ENCODE assay signal across 8 mouse cellular contexts in genomic region chr4:126202303-126203181, GRCm38 (mm10). TPM values are rescaled to one million over a fixed set of nuclear protein-coding genes. Genes with fewer than 3 reads are reported as not detected.
DNase-seq lines count a peak whose midpoint lies in the region; ATAC-seq and TF ChIP-seq lines count a peak whose summit lies in the region.

TSS of gene Thrap3 (minus strand) at chr4:126202760.

- peak within 1 kb of the TSS; percentile 92 for H3K27ac ChIP-seq in forebrain, embryonic 12.5 days
- H3K27ac ChIP-seq in heart, postnatal 0 days (ENCODE audit: low read depth) = peak within 1 kb of the TSS; percentile 99
- H3K27ac ChIP-seq in liver, embryonic 16.5 days (ENCODE audit: low read length) = peak within 1 kb of the TSS; percentile 97
- H3K27ac ChIP-seq in neural tube, embryonic 13.5 days (replicated peaks) = peak within 1 kb of the TSS; percentile 96
- peak within 1 kb of the TSS; percentile 99 for H3K27ac ChIP-seq in testis, adult 2 months (ENCODE audit: control insufficient read depth, insufficient read depth, low read depth, low read length)

- no peaks in the 10 kb centered on the region for H3K9me3 ChIP-seq in E14TG2a.4 (ENCODE audit: low read length)
- H3K9me3 ChIP-seq in forebrain, embryonic 12.5 days = no peaks in the 10 kb centered on the region
- H3K9me3 ChIP-seq in heart, postnatal 0 days (replicated peaks; ENCODE audit: control insufficient read depth, low read length) = no peaks in the 10 kb centered on the region
- no peaks in the 10 kb centered on the region for H3K9me3 ChIP-seq in liver, embryonic 16.5 days (replicated peaks; ENCODE audit: control insufficient read depth, low read length)
- no peaks in the 10 kb centered on the region for H3K9me3 ChIP-seq in neural tube, embryonic 13.5 days

- H3K4me2 ChIP-seq in forebrain, embryonic 12.5 days = peak within 1 kb of the TSS; percentile 68
- H3K4me2 ChIP-seq in heart, postnatal 0 days (ENCODE audit: low read depth, low read length) = peak within 1 kb of the TSS; percentile 78
- H3K4me2 ChIP-seq in liver, embryonic 16.5 days (ENCODE audit: low read depth, low read length) = peak within 1 kb of the TSS; percentile 73
- peak within 1 kb of the TSS; percentile 65 for H3K4me2 ChIP-seq in neural tube, embryonic 13.5 days

- TF ChIP-seq POLR2A in testis, adult 2 months (IDR thresholded peaks at IDR 0.05; ENCODE audit: control insufficient read depth, low read depth, low read length) = peak; percentile 81

- peak within 1 kb of the TSS; percentile 75 for H3K9ac ChIP-seq in forebrain, embryonic 12.5 days
- H3K9ac ChIP-seq in heart, postnatal 0 days (replicated peaks; ENCODE audit: low read depth, low read length) = peak within 1 kb of the TSS; percentile 84
- peak within 1 kb of the TSS; percentile 91 for H3K9ac ChIP-seq in liver, embryonic 16.5 days (ENCODE audit: low read depth, low read length)
- H3K9ac ChIP-seq in neural tube, embryonic 13.5 days = peak within 1 kb of the TSS; percentile 83

- peak; percentile 96 for DNase-seq in c-Kit-positive CD71-positive TER-119-positive erythroid progenitor cells, embryonic 14.5 days (ENCODE audit: low spot score)
- peak; percentile 100 for DNase-seq in heart, postnatal 0 days (ENCODE audit: low spot score)
- peak; percentile 99 to 100 for DNase-seq in kidney, postnatal 4 days

- no peak for TF ChIP-seq CTCF in E14TG2a.4 (conservative IDR thresholded peaks at IDR 0.05; ENCODE audit: low read length)
- TF ChIP-seq CTCF in heart, postnatal 0 days (IDR thresholded peaks at IDR 0.05; ENCODE audit: low read depth) = no peak
- no peak for TF ChIP-seq CTCF in testis, adult 2 months (IDR thresholded peaks at IDR 0.05; ENCODE audit: control insufficient read depth, insufficient read depth, insufficient replicate concordance, low read depth, low read length)

- H3K4me1 ChIP-seq in E14TG2a.4 (replicated peaks; ENCODE audit: low read depth, low read length) = peaks cover 68% of the 10 kb centered on the region
- peaks cover 21% of the 10 kb centered on the region for H3K4me1 ChIP-seq in forebrain, embryonic 12.5 days
- H3K4me1 ChIP-seq in heart, postnatal 0 days (ENCODE audit: control insufficient read depth, insufficient read depth) = peaks cover 34% of the 10 kb centered on the region
- peaks cover 56% of the 10 kb centered on the region for H3K4me1 ChIP-seq in liver, embryonic 16.5 days (ENCODE audit: control insufficient read depth, low read depth, low read length)
- H3K4me1 ChIP-seq in neural tube, embryonic 13.5 days (replicated peaks) = peaks cover 52% of the 10 kb centered on the region
- H3K4me1 ChIP-seq in testis, adult 2 months (ENCODE audit: control insufficient read depth, insufficient read depth, low read length) = peaks cover 17% of the 10 kb centered on the region

- H3K4me3 ChIP-seq in E14TG2a.4 (replicated peaks; ENCODE audit: low read length) = peak within 1 kb of the TSS; percentile 88
- peak within 1 kb of the TSS; percentile 77 for H3K4me3 ChIP-seq in forebrain, embryonic 12.5 days (replicated peaks)
- H3K4me3 ChIP-seq in heart, postnatal 0 days (ENCODE audit: low read depth, low read length) = peak within 1 kb of the TSS; percentile 76
- peak within 1 kb of the TSS; percentile 87 for H3K4me3 ChIP-seq in liver, embryonic 16.5 days (ENCODE audit: low read depth, low read length)
- peak within 1 kb of the TSS; percentile 81 for H3K4me3 ChIP-seq in neural tube, embryonic 13.5 days
- H3K4me3 ChIP-seq in testis, adult 2 months (ENCODE audit: control insufficient read depth, low read depth, low read length) = peak within 1 kb of the TSS; percentile 89

- under 1% methylated on average over 69 of the region's 75 CpGs for WGBS in forebrain, embryonic 12.5 days
- under 1% methylated on average over 66 of the region's 75 CpGs for WGBS in heart, postnatal 0 days
- WGBS in liver, embryonic 16.5 days (ENCODE audit: insufficient replicate concordance) = under 1% methylated on average over 73 of the region's 75 CpGs
- under 1% methylated on average over 71 of the region's 75 CpGs for WGBS in neural tube, embryonic 13.5 days

- ATAC-seq in forebrain, embryonic 12.5 days (ENCODE audit: low FRiP score) = peak; percentile 99
- ATAC-seq in heart, postnatal 0 days (ENCODE audit: insufficient read depth, low read depth) = peak; percentile 96
- peak; percentile 95 for ATAC-seq in liver, embryonic 16.5 days (ENCODE audit: low read depth)
- peak; percentile 100 for ATAC-seq in neural tube, embryonic 13.5 days (ENCODE audit: low read depth)

- H3K27me3 ChIP-seq in E14TG2a.4 (ENCODE audit: insufficient read depth, low read length) = no peaks in the 10 kb centered on the region
- H3K27me3 ChIP-seq in forebrain, embryonic 12.5 days = 0 out of 2 replicates have a peak, but pooled peaks cover 3% of the 10 kb centered on the region
- H3K27me3 ChIP-seq in heart, postnatal 0 days (ENCODE audit: control insufficient read depth, insufficient read depth, low read length) = no peaks in the 10 kb centered on the region
- no peaks in the 10 kb centered on the region for H3K27me3 ChIP-seq in liver, embryonic 16.5 days (ENCODE audit: control insufficient read depth, insufficient read depth, low read depth, low read length)
- H3K27me3 ChIP-seq in neural tube, embryonic 13.5 days = no peaks in the 10 kb centered on the region
- H3K27me3 ChIP-seq in testis, adult 2 months (ENCODE audit: control insufficient read depth, insufficient read depth, low read length) = no peaks in the 10 kb centered on the region

- H3K36me3 ChIP-seq in E14TG2a.4 (ENCODE audit: insufficient read depth, low read length) = peaks cover 30% of the 10 kb centered on the region
- H3K36me3 ChIP-seq in forebrain, embryonic 12.5 days (replicated peaks) = 0 out of 2 replicates have a peak, but pooled peaks cover 4% of the 10 kb centered on the region
- H3K36me3 ChIP-seq in heart, postnatal 0 days (replicated peaks; ENCODE audit: control insufficient read depth, insufficient read depth, low read length) = no peaks in the 10 kb centered on the region
- H3K36me3 ChIP-seq in liver, embryonic 16.5 days (ENCODE audit: control insufficient read depth, insufficient read depth) = no peaks in the 10 kb centered on the region
- no peaks in the 10 kb centered on the region for H3K36me3 ChIP-seq in neural tube, embryonic 13.5 days
- no peaks in the 10 kb centered on the region; the same call in 1 of the 2 replicates for H3K36me3 ChIP-seq in testis, adult 2 months (ENCODE audit: control insufficient read depth, insufficient read depth, low read length)

- peak; percentile 95 for TF ChIP-seq EP300 in heart, postnatal 0 days (IDR thresholded peaks at IDR 0.05; ENCODE audit: low read depth)

RNA-seq across cellular contexts. Expression of gene Thrap3, which starts in this region (rescaled TPM):
- 284 and 305 TPM in 2 replicates for polyA plus RNA-seq in forebrain, embryonic 12.5 days (2016; fragmentation: Nextera tagmentation; extraction: Ambion mirVana)
- total RNA-seq in heart, postnatal 0 days (2014; rRNA removed; ENCODE audit: low replicate concordance) = 84.1 and 121 TPM in 2 replicates
- 86.1 and 96.7 TPM in 2 replicates for polyA plus RNA-seq in heart, postnatal 0 days (2015; fragmentation: Nextera tagmentation; extraction: Ambion mirVana)
- polyA plus RNA-seq in liver, embryonic 16.5 days (2015; fragmentation: Nextera tagmentation; extraction: Ambion mirVana) = 78.1 and 78.4 TPM in 2 replicates
- 143 and 165 TPM in 2 replicates for polyA plus RNA-seq in neural tube, embryonic 13.5 days (2015; fragmentation: Nextera tagmentation; extraction: Ambion mirVana)
- polyA plus RNA-seq in testis, adult 2 months (2012; rRNA removed) = 48.4 and 56.8 TPM in 2 replicates

Comparison
In these comparisons a context has a peak if more than half of its experiments do, and no peak if none do; other contexts are left out.
1. Peak in every context shown above with its lines: DNase-seq, ATAC-seq, H3K4me3 ChIP-seq and H3K27ac ChIP-seq.